Mouse (Mus musculus) bone marrow macrophage, adult 2 months (primary cell): ENCODE data around the gene Il17rd.

Source experiments
- CTCF ChIP-seq: IDR thresholded peaks from 2 replicates; pipeline ENCODE4 v1.5.1; 2012; ENCODE audit warnings: low read depth, mild to moderate bottlenecking, low read length, moderate library complexity
- POLR2A ChIP-seq: IDR thresholded peaks from 2 replicates; pipeline ENCODE4 v1.6.1; 2012; ENCODE audit warnings: mild to moderate bottlenecking, low read depth, low read length, borderline replicate concordance

DNA sequence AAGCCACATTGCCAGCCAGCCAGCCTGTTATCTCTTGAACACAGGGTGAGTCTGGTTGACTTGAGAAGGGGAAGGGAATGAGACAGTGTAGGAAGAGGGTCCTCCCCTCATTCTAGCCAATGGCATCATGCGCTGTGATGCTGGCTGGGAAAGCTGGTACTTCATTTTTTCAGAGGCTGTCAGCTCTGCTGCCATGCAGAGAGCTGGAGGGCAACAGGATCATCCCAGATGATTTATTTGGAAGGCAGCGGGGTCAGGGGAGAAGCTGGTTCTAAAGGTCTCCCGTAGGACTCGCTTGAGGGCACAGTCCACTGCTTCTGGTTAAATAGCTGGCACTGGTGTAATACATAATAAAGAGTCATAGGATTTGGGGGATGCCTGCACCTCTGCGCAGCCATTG is 79.8 kb downstream of the Il17rd start:
- TF ChIP-seq POLR2A, result no peak
- TF ChIP-seq CTCF, result no peak
